Mouse (Mus musculus): Measurements from ENCODE around the gene Dqx1. TPM values are rescaled to one million over a fixed set of nuclear protein-coding genes. Genes with fewer than 3 reads are reported as not detected.

Gene Dqx1
- polyA plus RNA-seq, 1 experiment, result 0.84 TPM

DNA sequence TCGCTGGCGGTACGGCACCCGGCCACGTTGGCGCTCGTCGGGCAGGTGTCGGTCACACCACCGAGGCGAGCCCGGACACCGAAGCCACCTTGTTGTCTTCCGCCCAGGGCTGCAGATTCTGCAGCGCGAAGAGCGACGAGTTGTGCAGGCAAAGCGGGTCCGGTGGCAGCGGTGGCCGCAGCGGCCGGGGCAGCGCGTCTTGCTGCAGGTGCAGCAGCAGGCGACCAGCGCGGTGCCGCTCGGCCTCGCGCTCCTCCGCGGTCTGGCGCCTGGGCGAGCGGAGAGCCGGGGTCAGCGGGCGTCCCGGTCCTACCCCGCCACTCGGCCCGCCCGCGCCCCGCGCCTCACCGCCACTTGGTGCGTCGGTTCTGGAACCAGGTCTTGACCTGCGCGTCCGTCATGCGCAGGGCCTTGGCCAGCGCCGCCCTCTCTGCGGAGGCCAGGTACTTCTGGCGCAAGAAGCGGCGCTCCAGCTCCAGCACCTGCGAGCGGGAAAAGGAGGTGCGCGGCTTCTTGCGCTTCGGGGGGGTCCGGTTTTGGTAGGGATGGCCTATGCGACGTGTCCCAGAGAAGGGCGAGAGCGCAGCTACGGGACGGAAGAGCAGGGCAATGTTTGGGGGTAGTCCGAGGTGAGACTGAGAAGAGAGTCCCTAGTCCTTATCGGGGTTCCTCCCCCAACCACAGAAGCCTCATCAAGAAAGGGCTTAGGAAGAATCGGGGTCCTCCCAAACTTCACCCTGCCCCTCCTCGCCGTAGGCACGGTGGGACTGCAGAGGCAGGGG is 11.3 kb downstream of the Dqx1 start:
- Histone ChIP-seq H3K4me3 (ENCODE audit: insufficient read depth, low read length) (no peak overlapping the region), H3K4me1 (ENCODE audit: control insufficient read depth, insufficient read depth, low read length) (no peaks in the 10 kb centered on the region), H3K27ac (ENCODE audit: insufficient read depth, low read length) (no peak overlapping the region)
- no peak for TF ChIP-seq POLR2A (IDR thresholded peaks at IDR 0.05; ENCODE audit: low read depth, low read length)
- no peak for TF ChIP-seq CTCF (IDR thresholded peaks at IDR 0.05; ENCODE audit: borderline replicate concordance, insufficient read depth, low read length)

DNA sequence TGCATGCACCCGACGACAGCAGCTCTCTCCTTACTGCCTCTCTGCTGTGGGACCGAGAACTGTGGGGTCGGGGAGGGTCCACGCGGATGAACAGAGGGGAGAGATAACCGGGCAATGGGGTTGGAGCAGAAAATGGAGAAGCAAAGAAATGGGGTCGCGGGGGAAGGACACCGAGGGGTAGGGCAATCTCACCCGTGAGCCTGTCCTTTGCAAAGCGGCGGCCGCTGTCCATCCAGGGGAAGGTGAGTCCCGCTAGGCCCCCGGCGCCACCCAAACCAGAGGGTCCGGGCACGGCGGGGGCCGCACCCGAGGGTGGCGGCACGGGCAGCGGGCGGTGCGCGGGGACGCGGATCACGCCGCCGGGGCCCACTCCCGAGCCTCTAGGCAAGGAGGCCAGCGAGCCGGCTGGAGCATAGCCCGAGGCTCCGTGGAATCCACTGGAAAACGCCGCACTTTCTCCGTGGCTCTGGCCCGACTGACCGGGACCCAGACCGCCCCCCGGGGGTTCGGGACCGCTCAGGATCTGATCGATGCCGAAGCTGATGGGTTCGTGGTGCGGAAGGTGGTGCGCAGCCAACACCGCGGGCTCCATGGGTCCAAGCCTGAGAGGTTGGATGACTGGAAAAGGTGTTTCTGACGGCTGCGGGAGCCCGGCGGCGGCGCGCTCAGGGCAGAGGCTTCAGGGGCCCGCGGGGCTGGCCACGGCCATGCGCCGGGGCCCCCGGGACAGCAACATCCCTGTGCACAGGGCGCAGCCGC is 12.0 kb downstream of the Dqx1 start:
- Histone ChIP-seq H3K4me3 (ENCODE audit: insufficient read depth, low read length) (no peak overlapping the region), H3K4me1 (ENCODE audit: control insufficient read depth, insufficient read depth, low read length) (no peaks in the 10 kb centered on the region), H3K27ac (ENCODE audit: insufficient read depth, low read length) (no peak overlapping the region)
- TF ChIP-seq POLR2A (IDR thresholded peaks at IDR 0.05; ENCODE audit: low read depth, low read length) (no peak), CTCF (IDR thresholded peaks at IDR 0.05; ENCODE audit: borderline replicate concordance, insufficient read depth, low read length) (no peak)

DNA sequence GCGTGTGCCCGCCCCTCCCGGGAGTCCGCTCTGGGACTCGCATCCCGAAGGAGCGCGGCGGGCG is 12.4 kb downstream of the Dqx1 start, which contains the start of gene Tlx2:
TSS of gene Tlx2 (minus strand) at position 47 of the 64 bp plus-strand sequence.
- no peak for TF ChIP-seq CTCF (IDR thresholded peaks at IDR 0.05; ENCODE audit: borderline replicate concordance, insufficient read depth, low read length)
- TF ChIP-seq POLR2A (IDR thresholded peaks at IDR 0.05; ENCODE audit: low read depth, low read length), result no peak

DNA sequence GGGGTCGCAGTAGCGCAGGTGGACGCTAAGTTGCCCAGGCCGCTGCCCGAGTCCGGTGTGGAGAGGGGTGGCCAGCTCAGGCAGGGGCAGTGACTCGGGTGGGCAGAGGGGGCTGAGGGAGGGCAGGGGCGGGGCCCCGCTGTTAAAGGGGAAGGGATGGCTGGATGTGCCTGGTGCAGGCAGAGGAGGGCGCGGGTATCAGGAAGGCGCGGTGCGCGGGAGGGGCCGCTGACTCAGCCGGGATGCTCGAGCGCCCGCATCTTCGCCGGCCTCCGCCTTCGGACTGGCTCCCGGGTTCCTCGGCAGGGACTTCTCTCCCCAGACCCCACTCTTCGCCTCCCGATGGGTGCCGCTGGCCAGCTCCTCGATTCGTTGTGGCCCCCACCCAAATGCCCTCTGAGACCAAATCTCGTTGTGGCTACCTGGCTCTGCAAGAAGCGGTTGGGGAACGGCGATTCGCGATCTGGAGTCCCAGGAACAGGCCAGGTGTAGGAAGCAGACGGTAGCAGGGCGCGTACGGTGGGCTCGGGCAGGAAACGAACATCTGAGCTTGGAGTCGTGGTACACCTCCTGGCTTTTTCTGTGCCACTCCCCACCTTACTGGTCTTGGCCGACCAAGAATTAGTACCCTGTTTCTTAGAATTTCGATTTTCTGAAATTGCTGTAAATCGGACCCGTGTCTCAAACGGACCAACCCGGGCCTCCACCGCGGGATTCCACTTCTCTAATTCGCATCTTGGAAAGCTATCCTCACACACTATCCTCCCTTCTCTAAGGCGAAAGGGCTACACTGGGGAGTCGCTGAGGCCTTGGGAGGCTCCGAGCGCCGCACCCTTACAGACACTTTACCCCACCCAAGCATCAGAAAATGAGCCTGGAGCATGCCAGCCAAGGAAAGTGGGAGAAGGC is 12.9 kb downstream of the Dqx1 start:
- Histone ChIP-seq H3K4me1 (ENCODE audit: control insufficient read depth, insufficient read depth, low read length) (no peaks in the 10 kb centered on the region), H3K27ac (ENCODE audit: insufficient read depth, low read length) (no peak overlapping the region), H3K4me3 (ENCODE audit: insufficient read depth, low read length) (no peak overlapping the region)
- TF ChIP-seq POLR2A (IDR thresholded peaks at IDR 0.05; ENCODE audit: low read depth, low read length) (no peak), CTCF (IDR thresholded peaks at IDR 0.05; ENCODE audit: borderline replicate concordance, insufficient read depth, low read length) (no peak)

More for the DNA sequence above, 12.4 kb downstream of the Dqx1 start, which contains the start of gene Tlx2:
- H3K4me1 ChIP-seq (ENCODE audit: control insufficient read depth, insufficient read depth, low read length), result no peaks in the 10 kb centered on the region
- no peak within 1 kb of the TSS for H3K4me3 ChIP-seq (ENCODE audit: insufficient read depth, low read length)
- no peak within 1 kb of the TSS for H3K27ac ChIP-seq (ENCODE audit: insufficient read depth, low read length)

DNA sequence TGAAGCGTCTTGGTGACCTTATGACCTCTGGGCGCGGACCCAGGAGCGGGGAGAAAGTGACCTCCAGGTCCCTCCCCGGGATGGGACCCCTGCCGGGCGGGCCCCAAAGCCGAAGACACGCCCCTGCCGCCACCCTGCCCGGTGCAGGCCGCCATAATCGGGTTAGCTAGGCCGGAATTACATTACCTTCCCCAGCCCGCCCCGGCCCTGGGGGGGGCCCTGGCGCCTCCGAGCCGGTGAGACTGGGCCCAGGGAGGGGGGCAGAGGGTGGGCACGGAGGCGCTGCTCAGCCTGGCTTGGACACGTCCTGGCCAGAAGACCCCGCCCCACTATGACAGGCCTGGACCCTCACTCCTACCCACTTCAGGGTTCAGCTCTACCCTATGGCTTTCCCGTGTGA is 13.6 kb downstream of the Dqx1 start:
- no peak overlapping the region for H3K4me3 ChIP-seq (ENCODE audit: insufficient read depth, low read length)
- no peak for TF ChIP-seq POLR2A (IDR thresholded peaks at IDR 0.05; ENCODE audit: low read depth, low read length)
- TF ChIP-seq CTCF (IDR thresholded peaks at IDR 0.05; ENCODE audit: borderline replicate concordance, insufficient read depth, low read length), result no peak
- H3K27ac ChIP-seq (ENCODE audit: insufficient read depth, low read length), result no peak overlapping the region

DNA sequence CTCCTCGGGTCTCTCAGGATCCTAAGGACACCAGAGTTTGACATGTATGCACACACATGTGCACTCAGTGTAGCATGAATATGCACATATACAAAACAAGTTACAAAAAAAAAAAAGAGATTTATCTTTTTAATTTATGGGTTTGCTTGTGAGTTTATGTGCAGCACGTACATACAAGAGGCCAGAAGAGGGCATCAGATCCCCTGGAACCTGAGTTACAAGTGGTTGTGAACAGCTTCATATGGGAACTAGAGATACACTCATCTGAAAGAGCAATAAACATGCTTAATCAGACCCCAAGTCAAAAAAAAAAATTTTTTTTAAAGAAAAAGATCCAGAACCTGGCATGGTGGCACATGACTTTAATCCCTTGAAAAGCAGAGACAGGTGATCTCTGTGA is 17.3 kb downstream of the Dqx1 start:
- TF ChIP-seq POLR2A (IDR thresholded peaks at IDR 0.05; ENCODE audit: low read depth, low read length) (no peak), CTCF (IDR thresholded peaks at IDR 0.05; ENCODE audit: borderline replicate concordance, insufficient read depth, low read length) (no peak)
- Histone ChIP-seq H3K27ac (ENCODE audit: insufficient read depth, low read length) (no peak overlapping the region), H3K4me3 (ENCODE audit: insufficient read depth, low read length) (no peak overlapping the region), H3K4me1 (ENCODE audit: control insufficient read depth, insufficient read depth, low read length) (no peaks in the 10 kb centered on the region)

More for the DNA sequence above, 13.6 kb downstream of the Dqx1 start:
- no peaks in the 10 kb centered on the region for H3K4me1 ChIP-seq (ENCODE audit: control insufficient read depth, insufficient read depth, low read length)

DNA sequence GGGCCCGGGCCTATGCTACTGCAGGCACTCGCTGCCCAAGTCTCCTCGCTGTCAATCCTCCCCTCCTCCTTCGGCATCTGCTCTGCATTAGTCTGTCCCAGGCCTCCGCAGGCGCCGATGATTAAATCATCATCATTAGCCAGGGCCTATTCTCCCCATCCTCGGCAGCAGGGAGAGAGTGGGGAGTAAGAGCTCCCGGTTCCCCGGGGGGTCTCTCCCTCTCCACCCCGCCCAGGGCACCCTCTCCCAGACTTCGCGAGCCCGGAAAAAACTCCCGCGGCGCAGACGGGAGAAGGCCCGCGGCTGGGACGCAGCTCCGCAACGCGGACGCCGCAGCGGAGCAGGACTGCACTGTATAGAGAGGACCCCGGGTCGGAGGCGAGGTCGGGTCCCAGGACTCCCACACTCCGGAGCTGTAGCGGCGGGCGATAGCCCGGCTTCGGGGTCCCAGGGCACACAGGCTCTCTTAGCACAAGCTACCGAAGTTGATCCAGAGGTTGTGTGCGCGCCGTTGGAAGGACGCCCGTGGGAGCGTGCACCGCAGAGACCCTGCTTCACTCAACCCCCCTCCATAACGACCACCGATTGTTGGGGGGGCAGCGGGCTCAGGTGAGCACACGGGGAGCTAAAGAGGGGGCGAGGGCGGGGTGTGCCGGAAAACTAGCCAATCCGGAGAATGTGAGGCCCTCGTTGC is 20.1 kb downstream of the Dqx1 start, which contains the start of gene Pcgf1:
TSS of gene Pcgf1 (plus strand) at position 240 of the 694 bp plus-strand sequence.
- Histone ChIP-seq H3K4me1 (ENCODE audit: control insufficient read depth, insufficient read depth, low read length) (no peaks in the 10 kb centered on the region), H3K27ac (ENCODE audit: insufficient read depth, low read length) (peak within 1 kb of the TSS; percentile 84), H3K4me3 (ENCODE audit: insufficient read depth, low read length) (peak within 1 kb of the TSS; percentile 76)
- TF ChIP-seq POLR2A (IDR thresholded peaks at IDR 0.05; ENCODE audit: low read depth, low read length) (no peak; the same call in 1 of the 2 replicates), CTCF (IDR thresholded peaks at IDR 0.05; ENCODE audit: borderline replicate concordance, insufficient read depth, low read length) (no peak)

DNA sequence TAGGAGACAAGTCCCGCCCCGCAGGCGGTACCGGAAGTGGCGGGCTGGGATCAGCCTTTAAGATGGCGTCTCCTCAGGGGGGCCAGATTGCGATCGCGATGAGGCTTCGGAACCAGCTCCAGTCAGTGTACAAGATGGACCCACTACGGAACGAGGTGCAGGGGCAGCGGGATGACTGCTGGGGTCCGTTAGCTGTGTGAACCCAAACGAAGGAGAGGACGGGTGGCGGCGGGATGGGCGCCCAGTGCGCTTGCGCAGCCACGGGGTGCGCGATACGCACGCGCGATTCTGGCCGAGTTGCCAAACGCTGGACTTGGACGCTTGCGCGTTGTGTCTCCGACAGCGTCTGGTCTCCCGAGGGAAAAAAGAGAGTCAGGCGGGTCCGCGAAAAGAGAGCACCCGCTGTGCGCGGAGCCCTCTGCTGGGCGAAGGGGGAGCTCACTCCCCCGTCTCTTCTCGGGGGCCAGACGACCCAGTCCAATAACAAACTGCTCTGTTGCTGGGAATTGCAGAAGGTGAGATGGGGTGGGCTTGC is 20.7 kb downstream of the Dqx1 start:
- H3K27ac ChIP-seq (ENCODE audit: insufficient read depth, low read length), result peak overlapping the region; percentile 84
- TF ChIP-seq CTCF (IDR thresholded peaks at IDR 0.05; ENCODE audit: borderline replicate concordance, insufficient read depth, low read length), result no peak
- peak; percentile 62 for TF ChIP-seq POLR2A (IDR thresholded peaks at IDR 0.05; ENCODE audit: low read depth, low read length)
- H3K4me3 ChIP-seq (ENCODE audit: insufficient read depth, low read length), result peak overlapping the region; percentile 76

DNA sequence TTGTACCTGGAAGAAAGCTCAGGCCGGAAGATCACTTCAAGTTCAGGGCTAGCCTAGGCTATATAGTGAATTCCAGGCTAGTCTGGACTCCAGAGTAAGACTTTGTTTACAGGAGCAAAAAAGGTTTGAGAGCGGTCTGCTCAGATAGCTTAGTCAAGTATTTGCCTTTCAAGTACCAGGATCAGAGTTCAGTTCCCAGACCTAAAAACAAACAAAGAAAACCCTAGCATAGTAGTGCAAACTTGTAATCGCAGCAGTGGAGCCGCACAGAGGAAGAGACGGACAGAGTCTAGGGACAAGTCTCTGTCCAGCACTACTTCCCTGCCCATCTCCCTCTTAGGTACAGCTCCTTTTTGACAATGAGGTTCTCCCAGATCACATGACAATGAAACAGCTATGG is 22.6 kb downstream of the Dqx1 start:
- TF ChIP-seq CTCF (IDR thresholded peaks at IDR 0.05; ENCODE audit: borderline replicate concordance, insufficient read depth, low read length) (no peak), POLR2A (IDR thresholded peaks at IDR 0.05; ENCODE audit: low read depth, low read length) (no peak)
- Histone ChIP-seq H3K27ac (ENCODE audit: insufficient read depth, low read length) (no peak overlapping the region), H3K4me1 (ENCODE audit: control insufficient read depth, insufficient read depth, low read length) (no peaks in the 10 kb centered on the region), H3K4me3 (ENCODE audit: insufficient read depth, low read length) (no peak overlapping the region)

More for the DNA sequence above, 20.7 kb downstream of the Dqx1 start:
- no peaks in the 10 kb centered on the region for H3K4me1 ChIP-seq (ENCODE audit: control insufficient read depth, insufficient read depth, low read length)
